Mouse (Mus musculus) hindbrain, embryonic 10.5 days (tissue): ENCODE data around the gene Stt3b. TPM values are rescaled to one million over a fixed set of nuclear protein-coding genes. Genes with fewer than 3 reads are reported as not detected.

Experiments
- DNase-seq: peaks from one replicate; pipeline ENCODE4 v3.0.0-alpha.2; 2017; ENCODE audit warnings: low spot score
- H3K27ac ChIP-seq: fragments of 300-500 bp; sonication (generic); 2 replicates; pipeline ENCODE4 v1.5.1; 2016; ENCODE audit warnings: mild to moderate bottlenecking, moderate library complexity
- H3K27me3 ChIP-seq: fragments of 300-500 bp; sonication (generic); 2 replicates; pipeline ENCODE4 v1.6.1; 2016; ENCODE audit warnings: mild to moderate bottlenecking; ENCODE audit not compliant: poor library complexity, insufficient read depth, severe bottlenecking
- H3K36me3 ChIP-seq: fragments of 300-500 bp; sonication (generic); 2 replicates; pipeline ENCODE4 v1.6.1; 2016; ENCODE audit warnings: mild to moderate bottlenecking, moderate library complexity
- H3K4me1 ChIP-seq: fragments of 300-500 bp; sonication (generic); replicated peaks from 2 replicates; pipeline ENCODE4 v1.6.1; 2016; ENCODE audit warnings: mild to moderate bottlenecking
- H3K4me3 ChIP-seq: fragments of 300-500 bp; sonication (generic); 2 replicates; pipeline ENCODE4 v1.5.1; 2016; ENCODE audit warnings: mild to moderate bottlenecking, moderate library complexity
- H3K9me3 ChIP-seq: fragments of 300-500 bp; sonication (generic); 2 replicates; pipeline ENCODE4 v1.6.1; 2016; ENCODE audit warnings: mild to moderate bottlenecking, moderate library complexity
- WGBS: fragments of 180-500 bp; shearing (Covaris S2); methylation state at CpG from one replicate; pipeline ENCODE4 v1.1.7; 2016; 5-methylcytosine and 5-hydroxymethylcytosine counted together
- polyA plus RNA-seq: library from polyadenylated mRNA; unstranded; fragments of >200 nt; fragmentation: Nextera tagmentation; extraction: Ambion mirVana; gene quantifications from 2 replicates; pipeline ENCODE4 v1.2.1, GENCODE M21; 2016

Gene Stt3b
- polyA plus RNA-seq, 1 experiment from 2014 or later: 92.4 TPM

GRCm38 (mm10) chr9:115309977-115310345 lies 260 bp downstream of the Stt3b start:
- peak overlapping the region; percentile 99 for H3K27ac ChIP-seq
- WGBS: under 1% methylated on average over 42 of the region's 42 CpGs
- no peak for DNase-seq
- H3K4me3 ChIP-seq: peak overlapping the region; percentile 97
- peaks cover 48% of the 10 kb centered on the region for H3K4me1 ChIP-seq
- no peaks in the 10 kb centered on the region for H3K36me3 ChIP-seq
- no peaks in the 10 kb centered on the region for H3K9me3 ChIP-seq
- no peaks in the 10 kb centered on the region for H3K27me3 ChIP-seq

GRCm38 (mm10) chr9:115309381-115309971 lies 745 bp downstream of the Stt3b start:
- H3K27ac ChIP-seq: peak overlapping the region; percentile 99
- WGBS: under 1% methylated on average over 65 of the region's 65 CpGs
- H3K36me3 ChIP-seq: no peaks in the 10 kb centered on the region
- H3K27me3 ChIP-seq: no peaks in the 10 kb centered on the region
- H3K4me3 ChIP-seq: peak overlapping the region; percentile 97
- H3K4me1 ChIP-seq: peaks cover 48% of the 10 kb centered on the region
- DNase-seq: no peak
- no peaks in the 10 kb centered on the region for H3K9me3 ChIP-seq

- Histone ChIP-seq H3K27me3 (no peaks in the 10 kb centered on the region), H3K4me1 (peaks cover 44% of the 10 kb centered on the region), H3K27ac (peak overlapping the region; percentile 99), H3K36me3 (no peaks in the 10 kb centered on the region), H3K4me3 (peak overlapping the region; percentile 97), H3K9me3 (no peaks in the 10 kb centered on the region)
- under 1% methylated on average over 18 of the region's 18 CpGs for WGBS
- DNase-seq: no peak
These were observed 1.3 kb downstream of the Stt3b start for GRCm38 (mm10) chr9:115308941-115309380.

GRCm38 (mm10) chr9:115308401-115308800 lies 1.8 kb downstream of the Stt3b start:
- DNase-seq: no peak
- Histone ChIP-seq H3K27ac (peak overlapping the region; percentile 99), H3K36me3 (no peaks in the 10 kb centered on the region), H3K9me3 (no peaks in the 10 kb centered on the region), H3K27me3 (no peaks in the 10 kb centered on the region), H3K4me3 (peak overlapping the region; percentile 97), H3K4me1 (peaks cover 40% of the 10 kb centered on the region)
- WGBS: 24% methylated on average over 4 of the region's 4 CpGs

- H3K9me3 ChIP-seq: no peaks in the 10 kb centered on the region
- DNase-seq: no peak
- 54% methylated on average over 6 of the region's 6 CpGs for WGBS
- H3K4me3 ChIP-seq: peak overlapping the region; percentile 97
- H3K36me3 ChIP-seq: peaks cover 10% of the 10 kb centered on the region; the same call in 1 of the 2 replicates
- H3K4me1 ChIP-seq: peaks cover 53% of the 10 kb centered on the region
- H3K27me3 ChIP-seq: no peaks in the 10 kb centered on the region
- no peak overlapping the region for H3K27ac ChIP-seq
These were observed 4.0 kb downstream of the Stt3b start for GRCm38 (mm10) chr9:115306202-115306601.

GRCm38 (mm10) chr9:115304149-115304548 lies 6.1 kb downstream of the Stt3b start:
- Histone ChIP-seq H3K9me3 (no peaks in the 10 kb centered on the region), H3K27ac (no peak overlapping the region), H3K4me3 (no peak overlapping the region), H3K36me3 (peaks cover 17% of the 10 kb centered on the region; the same call in 1 of the 2 replicates), H3K27me3 (no peaks in the 10 kb centered on the region), H3K4me1 (peaks cover 59% of the 10 kb centered on the region)
- 86% methylated on average over 4 of the region's 4 CpGs for WGBS
- no peak for DNase-seq

- Histone ChIP-seq H3K27ac (0 out of 2 replicates have a peak overlapping the region, but pooled peaks have one; percentile 29), H3K36me3 (peaks cover 17% of the 10 kb centered on the region; the same call in 1 of the 2 replicates), H3K27me3 (no peaks in the 10 kb centered on the region), H3K4me1 (peaks cover 43% of the 10 kb centered on the region), H3K9me3 (no peaks in the 10 kb centered on the region), H3K4me3 (no peak overlapping the region)
- DNase-seq: no peak
- WGBS: 87% methylated on average over 7 of the region's 7 CpGs
These were observed 8.6 kb downstream of the Stt3b start for GRCm38 (mm10) chr9:115301593-115301992.

GRCm38 (mm10) chr9:115301002-115301579 lies 9.1 kb downstream of the Stt3b start:
- 92% methylated on average over 6 of the region's 6 CpGs for WGBS
- Histone ChIP-seq H3K4me1 (peaks cover 38% of the 10 kb centered on the region), H3K27me3 (no peaks in the 10 kb centered on the region), H3K36me3 (peaks cover 17% of the 10 kb centered on the region; the same call in 1 of the 2 replicates), H3K27ac (no peak overlapping the region), H3K4me3 (no peak overlapping the region), H3K9me3 (no peaks in the 10 kb centered on the region)
- DNase-seq: no peak

GRCm38 (mm10) chr9:115296738-115297137 lies 13.5 kb downstream of the Stt3b start:
- 88% methylated on average over 7 of the region's 7 CpGs for WGBS
- no peaks in the 10 kb centered on the region for H3K27me3 ChIP-seq

GRCm38 (mm10) chr9:115293920-115294594 lies 16.2 kb downstream of the Stt3b start:
- no peak for DNase-seq
- no peak overlapping the region for H3K4me3 ChIP-seq
- no peaks in the 10 kb centered on the region for H3K9me3 ChIP-seq
- H3K36me3 ChIP-seq: no peaks in the 10 kb centered on the region
- WGBS: 89% methylated on average over 10 of the region's 10 CpGs
- peaks cover 8% of the 10 kb centered on the region for H3K4me1 ChIP-seq
- no peak overlapping the region for H3K27ac ChIP-seq
- H3K27me3 ChIP-seq: no peaks in the 10 kb centered on the region

More at GRCm38 (mm10) chr9:115296738-115297137, 13.5 kb downstream of the Stt3b start:
- H3K9me3 ChIP-seq: no peaks in the 10 kb centered on the region
- DNase-seq: no peak
- peaks cover 12% of the 10 kb centered on the region; the same call in 1 of the 2 replicates for H3K36me3 ChIP-seq
- no peak overlapping the region for H3K27ac ChIP-seq
- peaks cover 22% of the 10 kb centered on the region for H3K4me1 ChIP-seq
- H3K4me3 ChIP-seq: no peak overlapping the region

- Histone ChIP-seq H3K27ac (no peak overlapping the region), H3K9me3 (no peaks in the 10 kb centered on the region), H3K4me1 (peaks cover 12% of the 10 kb centered on the region), H3K27me3 (no peaks in the 10 kb centered on the region), H3K4me3 (no peak overlapping the region), H3K36me3 (0 out of 2 replicates have a peak, but pooled peaks cover 4% of the 10 kb centered on the region)
- no peak for DNase-seq
- WGBS: 94% methylated on average over 6 of the region's 6 CpGs
These were observed 22.3 kb downstream of the Stt3b start for GRCm38 (mm10) chr9:115287774-115288434.

GRCm38 (mm10) chr9:115284385-115284784 lies 25.8 kb downstream of the Stt3b start:
- peaks cover 25% of the 10 kb centered on the region for H3K36me3 ChIP-seq
- peaks cover 21% of the 10 kb centered on the region for H3K4me1 ChIP-seq
- WGBS: 88% methylated on average over 4 of the region's 4 CpGs
- H3K9me3 ChIP-seq: no peaks in the 10 kb centered on the region
- no peaks in the 10 kb centered on the region for H3K27me3 ChIP-seq
- H3K4me3 ChIP-seq: no peak overlapping the region
- DNase-seq: no peak
- H3K27ac ChIP-seq: no peak overlapping the region
